Mouse (Mus musculus) limb, embryonic 14.5 days (tissue): ENCODE measurements around the gene Olfml2b. TPM values are rescaled to one million over a fixed set of nuclear protein-coding genes. Genes with fewer than 3 reads are reported as not detected.

Experiments
- ATAC-seq: fragments of 200-750 bp; cut with Nextera tagmentation; 2 replicates; pipeline ENCODE4 v1.8.0; 2017; ENCODE audit warnings: low read depth, moderate number of reproducible peaks, moderate TSS enrichment; ENCODE audit not compliant: low FRiP score
- DNase-seq: peaks from one replicate; pipeline ENCODE4 v3.0.0-alpha.2; 2015; ENCODE audit warnings: low spot score
- H3K27ac ChIP-seq: fragments of 300-500 bp; sonication (generic); replicated peaks from 2 replicates; pipeline ENCODE4 v1.5.1; 2014; ENCODE audit warnings: low read depth, mild to moderate bottlenecking, low read length, moderate library complexity, mixed read lengths
- H3K27me3 ChIP-seq: fragments of 300-500 bp; sonication (generic); 2 replicates; pipeline ENCODE4 v1.6.1; 2014; ENCODE audit warnings: low read length, mixed read lengths; ENCODE audit not compliant: control insufficient read depth, insufficient read depth
- H3K36me3 ChIP-seq: fragments of 300-500 bp; sonication (generic); 2 replicates; pipeline ENCODE4 v1.6.1; 2014; ENCODE audit warnings: mild to moderate bottlenecking, low read length, moderate library complexity, mixed read lengths; ENCODE audit not compliant: control insufficient read depth, insufficient read depth
- H3K4me1 ChIP-seq: fragments of 300-500 bp; sonication (generic); 2 replicates; pipeline ENCODE4 v1.6.1; 2014; ENCODE audit warnings: antibody characterized with exemption, low read length, mixed read lengths; ENCODE audit not compliant: control insufficient read depth, insufficient read depth
- H3K4me2 ChIP-seq: fragments of 300-500 bp; sonication (generic); replicated peaks from 2 replicates; pipeline ENCODE4 v1.6.1; 2014; ENCODE audit warnings: low read depth, mild to moderate bottlenecking, low read length, moderate library complexity; ENCODE audit not compliant: severe bottlenecking
- H3K4me3 ChIP-seq: fragments of 300-500 bp; sonication (generic); replicated peaks from 2 replicates; pipeline ENCODE4 v1.5.1; 2014; ENCODE audit warnings: low read length
- H3K9ac ChIP-seq: fragments of 300-500 bp; sonication (generic); 2 replicates; pipeline ENCODE4 v1.6.1; 2014; ENCODE audit warnings: mild to moderate bottlenecking, low read depth, low read length, moderate library complexity; ENCODE audit not compliant: severe bottlenecking
- H3K9me3 ChIP-seq: fragments of 300-500 bp; sonication (generic); 2 replicates; pipeline ENCODE4 v1.6.1; 2016; ENCODE audit warnings: low read length; ENCODE audit not compliant: control insufficient read depth
- POLR2A ChIP-seq: fragments of 200-500 bp; IDR thresholded peaks from 2 replicates; pipeline ENCODE4 v1.8.0; 2012; ENCODE audit warnings: inconsistent platforms, mild to moderate bottlenecking, moderate library complexity, borderline replicate concordance; ENCODE audit not compliant: insufficient read depth, insufficient read length; ENCODE audit errors: extremely low read depth
- WGBS: fragments of 180-500 bp; shearing (Covaris S2); extraction: QIAGEN DNeasy Blood & Tissue Kit; methylation state at CpG from one replicate; pipeline ENCODE4 v1.1.7; 2014; 5-methylcytosine and 5-hydroxymethylcytosine counted together
- polyA plus RNA-seq, 2 experiments: library from polyadenylated mRNA; depleted of rRNA in 1 of 2; stranded (reverse) in 1 of 2; unstranded in 1 of 2; fragments of >200 nt; fragmentation: Nextera tagmentation in 1 of 2; extraction: Ambion mirVana in 1 of 2; gene quantifications; 2 replicates each; pipeline versions ENCODE4 v1.2.1 to v1.2.3; 2012 to 2014

Gene Olfml2b
- polyA plus RNA-seq, 2 experiments: 50.4 to 50.6 TPM

DNA sequence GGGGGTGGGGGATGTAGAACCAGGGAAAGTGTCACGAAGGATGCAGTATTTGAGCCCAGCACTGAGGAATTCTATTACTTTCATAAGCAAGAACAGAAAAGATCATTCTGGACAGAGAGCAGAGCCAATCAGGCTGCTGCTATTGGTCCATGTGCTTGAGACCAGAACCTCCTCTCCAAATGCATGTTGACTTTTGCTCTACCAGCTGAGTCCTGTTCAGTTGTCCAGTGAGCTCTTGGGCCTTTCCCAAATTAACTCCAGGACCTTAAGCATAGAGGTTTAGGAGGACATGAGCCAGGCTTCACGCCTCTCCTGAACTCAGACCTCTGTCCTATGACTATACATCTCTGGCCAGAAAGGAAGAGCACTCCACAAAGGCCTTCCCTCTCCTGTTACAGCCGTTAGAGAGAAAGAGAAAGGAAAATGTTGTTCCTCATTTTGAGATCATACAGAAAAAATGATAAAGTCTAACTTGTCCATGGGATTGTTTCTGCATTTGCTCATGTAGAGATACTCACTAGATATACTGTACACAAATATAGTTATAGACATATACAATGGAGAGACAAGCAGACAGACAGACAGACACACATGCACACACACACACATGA, 35.8 kb upstream of the Olfml2b start:
- Histone ChIP-seq H3K27ac (no peak overlapping the region), H3K9me3 (no peaks in the 10 kb centered on the region), H3K4me3 (no peak overlapping the region), H3K27me3 (no peaks in the 10 kb centered on the region), H3K36me3 (no peaks in the 10 kb centered on the region), H3K4me2 (no peak overlapping the region), H3K9ac (no peak overlapping the region), H3K4me1 (peaks cover 15% of the 10 kb centered on the region; the same call in 1 of the 2 replicates)
- DNase-seq (no peak), ATAC-seq (no peak)
- 83% methylated on average over 3 of the region's 3 CpGs for WGBS
- TF ChIP-seq POLR2A: no peak

DNA sequence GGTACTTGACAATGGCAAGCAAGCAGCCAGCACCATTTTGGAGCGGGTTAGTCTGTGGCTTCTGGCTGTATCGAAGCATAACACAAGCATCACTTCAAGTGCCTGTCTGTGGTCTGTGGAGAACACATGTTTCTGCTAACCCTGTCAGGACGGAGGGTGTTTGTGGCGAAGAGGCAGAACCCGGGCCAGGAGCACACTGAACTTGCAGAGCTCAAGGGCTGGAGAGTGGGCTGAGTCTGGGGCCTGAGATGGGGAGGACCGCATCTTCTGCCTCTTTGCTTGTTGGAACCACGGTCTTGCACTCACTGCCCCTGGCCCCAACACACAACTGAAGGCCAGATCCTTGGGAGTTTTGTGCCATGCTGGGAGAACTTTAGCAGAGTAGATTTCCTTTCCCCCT, 34.5 kb upstream of the Olfml2b start:
- Histone ChIP-seq H3K4me2 (no peak overlapping the region), H3K4me1 (peaks cover 12% of the 10 kb centered on the region; the same call in 1 of the 2 replicates), H3K4me3 (no peak overlapping the region), H3K9me3 (no peaks in the 10 kb centered on the region), H3K9ac (no peak overlapping the region), H3K27ac (no peak overlapping the region), H3K27me3 (no peaks in the 10 kb centered on the region), H3K36me3 (no peaks in the 10 kb centered on the region)
- no peak for DNase-seq
- TF ChIP-seq POLR2A: no peak
- 66% methylated on average over 6 of the region's 7 CpGs for WGBS
- ATAC-seq: no peak

DNA sequence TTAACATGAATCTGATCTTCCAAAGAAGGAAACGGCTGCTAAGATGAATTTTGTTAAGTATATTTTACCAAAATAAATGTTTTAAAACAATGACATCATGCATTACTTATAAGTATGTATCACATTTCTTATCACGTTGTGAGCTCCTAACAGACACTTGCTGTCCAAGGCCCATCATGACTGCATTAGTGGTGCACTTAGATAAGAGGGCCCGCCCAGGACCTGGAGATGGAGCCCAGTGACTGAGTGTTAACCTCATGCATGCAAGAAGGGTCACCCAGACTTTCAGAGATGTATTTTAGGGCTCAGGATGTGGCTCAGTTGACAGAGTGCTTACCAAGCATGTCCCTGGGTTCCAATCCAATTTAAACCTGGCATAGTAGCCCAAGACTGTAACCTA, 34.0 kb upstream of the Olfml2b start:
- Histone ChIP-seq H3K4me1 (peaks cover 8% of the 10 kb centered on the region; the same call in 1 of the 2 replicates), H3K4me2 (no peak overlapping the region), H3K4me3 (no peak overlapping the region), H3K9ac (no peak overlapping the region), H3K27ac (no peak overlapping the region), H3K9me3 (no peaks in the 10 kb centered on the region), H3K36me3 (no peaks in the 10 kb centered on the region), H3K27me3 (no peaks in the 10 kb centered on the region)
- no peak for DNase-seq
- WGBS: 77% methylated on average over 3 of the region's 3 CpGs
- TF ChIP-seq POLR2A: no peak
- ATAC-seq: no peak

DNA sequence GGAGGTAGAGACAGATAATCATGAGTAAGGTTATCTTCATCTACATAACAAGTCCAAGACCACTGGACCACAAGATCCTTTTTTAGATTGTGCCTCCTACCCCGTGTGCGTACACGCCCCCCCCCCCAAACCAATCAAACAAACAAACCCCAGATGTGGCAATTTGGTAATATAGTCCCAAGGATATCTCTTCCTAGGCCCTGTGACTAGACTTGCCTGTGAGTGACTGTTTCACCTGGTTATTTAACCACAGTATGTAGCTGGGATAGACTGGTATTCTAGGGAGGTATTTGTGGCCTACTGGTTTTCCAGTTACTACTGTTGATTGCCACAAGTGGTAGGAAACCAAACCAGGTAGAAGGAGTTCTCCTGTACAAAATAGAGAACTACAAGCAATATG, 33.6 kb upstream of the Olfml2b start:
- no peaks in the 10 kb centered on the region for H3K9me3 ChIP-seq
- no peak overlapping the region for H3K4me2 ChIP-seq
- TF ChIP-seq POLR2A: no peak
- no peak overlapping the region for H3K9ac ChIP-seq
- no peaks in the 10 kb centered on the region for H3K36me3 ChIP-seq
- H3K4me3 ChIP-seq: no peak overlapping the region
- H3K27ac ChIP-seq: no peak overlapping the region
- H3K4me1 ChIP-seq: 0 out of 2 replicates have a peak, but pooled peaks cover 4% of the 10 kb centered on the region
- ATAC-seq (no peak), DNase-seq (no peak)
- H3K27me3 ChIP-seq: no peaks in the 10 kb centered on the region
- 80% methylated on average over 3 of the region's 3 CpGs for WGBS

DNA sequence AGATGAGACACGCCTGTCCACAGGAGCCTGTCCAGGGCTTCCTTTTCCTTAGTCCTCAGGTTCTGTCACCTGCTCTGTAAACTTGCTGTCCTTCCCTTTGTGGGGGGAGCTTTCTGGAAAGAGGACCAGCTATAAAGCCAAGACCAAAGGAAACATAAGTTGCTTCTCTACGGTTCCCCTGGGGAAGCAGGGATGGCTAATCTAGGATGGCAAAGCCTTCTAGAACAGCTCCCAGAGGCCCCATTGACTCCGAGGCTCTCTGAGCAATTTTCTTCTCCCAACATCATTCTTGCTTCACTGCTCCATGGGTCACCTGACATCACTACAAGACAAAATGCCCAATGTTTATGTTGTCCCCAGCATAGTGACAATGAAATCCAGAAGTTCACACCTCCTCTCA, 32.7 kb upstream of the Olfml2b start:
- no peaks in the 10 kb centered on the region for H3K27me3 ChIP-seq
- no peak overlapping the region for H3K27ac ChIP-seq
- H3K9me3 ChIP-seq: no peaks in the 10 kb centered on the region
- ATAC-seq (no peak), DNase-seq (no peak)
- H3K4me3 ChIP-seq: no peak overlapping the region
- no peaks in the 10 kb centered on the region for H3K4me1 ChIP-seq
- TF ChIP-seq POLR2A: no peak
- H3K9ac ChIP-seq: no peak overlapping the region
- WGBS: 77% methylated on average over 3 of the region's 3 CpGs
- no peak overlapping the region for H3K4me2 ChIP-seq
- no peaks in the 10 kb centered on the region for H3K36me3 ChIP-seq
